28 mouse cellular contexts compared by ENCODE assay signal in the genomic region with DNA sequence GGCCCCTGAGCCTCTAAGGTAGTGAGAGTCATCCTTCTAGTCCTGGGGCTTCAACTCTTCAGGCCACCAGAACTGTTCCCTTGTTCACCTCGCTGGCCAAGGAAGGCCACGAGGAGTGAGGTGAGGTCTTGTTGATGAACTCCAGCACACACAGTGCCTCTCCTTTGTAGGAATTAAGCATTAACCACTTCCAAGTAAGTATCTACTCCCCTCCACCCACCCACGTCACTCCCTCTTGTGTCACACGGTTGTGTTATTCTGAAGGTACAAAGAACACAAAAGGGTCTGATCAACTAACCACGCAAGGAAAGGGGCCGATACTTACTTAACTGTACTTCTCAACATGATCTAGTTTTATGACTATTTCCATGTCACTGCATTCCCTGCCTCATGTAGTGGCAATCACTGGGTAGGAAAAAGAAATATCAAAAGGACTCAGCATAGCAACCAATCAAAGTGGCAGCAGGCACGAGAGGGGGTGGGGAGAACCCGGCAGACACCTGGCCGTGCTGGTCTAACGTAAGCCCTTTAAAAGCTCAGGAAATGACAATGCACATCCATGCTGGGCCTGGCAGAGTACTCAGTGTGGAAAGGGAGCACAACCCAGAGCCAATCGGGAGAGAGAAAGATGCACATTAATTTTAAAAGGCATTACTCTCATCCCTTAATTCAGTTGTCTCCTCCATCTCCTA. TPM values are rescaled to one million over a fixed set of nuclear protein-coding genes. Genes with fewer than 3 reads are reported as not detected.
A peak's percentile ranks its signal among the peaks of the same experiment; 100 is the strongest.
DNase-seq lines count a peak whose midpoint lies in the region; ATAC-seq and TF ChIP-seq lines count a peak whose summit lies in the region.
"Had no signal": no experiment of that assay in that cellular context is flagged by ENCODE, and none has a peak within 500 bp of the region (broad histone marks: within the 10 kb centered on the region; RNA-seq: fewer than 3 reads in every experiment).

No protein-coding gene starts in this region.

- TF ChIP-seq POLR2A in kidney, adult 2 months (IDR thresholded peaks at IDR 0.05; ENCODE audit: low read depth, low read length) = no peak

- no peak for TF ChIP-seq CTCF in kidney, adult 2 months (conservative IDR thresholded peaks at IDR 0.05; ENCODE audit: insufficient read depth, insufficient read length, low read depth, low read length)
- no peak for TF ChIP-seq CTCF in kidney, postnatal 0 days (IDR thresholded peaks at IDR 0.05; ENCODE audit: low read depth)

- no peaks in the 10 kb centered on the region for H3K9me3 ChIP-seq in kidney, embryonic 15.5 days (replicated peaks)
- H3K9me3 ChIP-seq in kidney, postnatal 0 days (replicated peaks; ENCODE audit: low read length) = no peaks in the 10 kb centered on the region
- H3K9me3 ChIP-seq in forebrain, embryonic 11.5 days (ENCODE audit: control insufficient read depth, low read length) = no peaks in the 10 kb centered on the region
- H3K9me3 ChIP-seq: heart, embryonic 12.5 days; liver, embryonic 12.5 days; midbrain, embryonic 12.5 days had no signal

- no peak overlapping the region for H3K27ac ChIP-seq in kidney, adult 2 months (ENCODE audit: insufficient read depth, low read depth, low read length)
- no peak overlapping the region for H3K27ac ChIP-seq in kidney, embryonic 15.5 days
- no peak overlapping the region for H3K27ac ChIP-seq in kidney, postnatal 0 days
- no peak overlapping the region for H3K27ac ChIP-seq in forebrain, embryonic 11.5 days (ENCODE audit: low read depth, low read length)
- H3K27ac ChIP-seq: gastrocnemius, adult 2 months; heart, adult 2 months; liver, embryonic 12.5 days; midbrain, embryonic 12.5 days; stomach, postnatal 0 days had no signal

- H3K4me3 ChIP-seq in kidney, adult 2 months (ENCODE audit: insufficient read depth, low read depth, low read length) = no peak overlapping the region
- H3K4me3 ChIP-seq in kidney, embryonic 15.5 days (replicated peaks) = no peak overlapping the region
- H3K4me3 ChIP-seq in kidney, postnatal 0 days (replicated peaks; ENCODE audit: low read depth, low read length) = no peak overlapping the region
- H3K4me3 ChIP-seq in forebrain, embryonic 11.5 days (ENCODE audit: low read depth, low read length) = no peak overlapping the region
- H3K4me3 ChIP-seq: gastrocnemius, adult 2 months; heart, adult 2 months; heart, embryonic 12.5 days; liver, embryonic 12.5 days; midbrain, embryonic 12.5 days had no signal

- H3K27me3 ChIP-seq in kidney, adult 2 months (replicated peaks; ENCODE audit: control insufficient read depth, insufficient read depth, low read length) = no peaks in the 10 kb centered on the region
- H3K27me3 ChIP-seq in kidney, embryonic 15.5 days = no peaks in the 10 kb centered on the region
- H3K27me3 ChIP-seq in kidney, postnatal 0 days (ENCODE audit: insufficient read depth, low read length) = no peaks in the 10 kb centered on the region
- no peaks in the 10 kb centered on the region for H3K27me3 ChIP-seq in forebrain, embryonic 11.5 days (ENCODE audit: control insufficient read depth, insufficient read depth, low read length)
- H3K27me3 ChIP-seq: heart, embryonic 12.5 days; liver, embryonic 12.5 days; midbrain, embryonic 12.5 days had no signal

- 64% methylated on average over 11 of the region's 11 CpGs for WGBS in kidney, adult 2 months
- WGBS in kidney, embryonic 15.5 days = 83% methylated on average over 11 of the region's 11 CpGs
- 71% methylated on average over 11 of the region's 11 CpGs for WGBS in kidney, postnatal 0 days
- 89% methylated on average over 11 of the region's 11 CpGs for WGBS in forebrain, embryonic 11.5 days

- H3K36me3 ChIP-seq in kidney, adult 2 months (ENCODE audit: control insufficient read depth, insufficient read depth, low read length) = no peaks in the 10 kb centered on the region; the same call in 1 of the 2 replicates
- peaks cover 70% of the 10 kb centered on the region for H3K36me3 ChIP-seq in kidney, embryonic 15.5 days
- H3K36me3 ChIP-seq in kidney, postnatal 0 days (ENCODE audit: insufficient read depth, low read length) = peaks cover 21% of the 10 kb centered on the region
- H3K36me3 ChIP-seq in forebrain, embryonic 11.5 days (ENCODE audit: control insufficient read depth, insufficient read depth, low read length) = peaks cover 2% of the 10 kb centered on the region; the same call in 1 of the 2 replicates

- no peak overlapping the region for H3K4me2 ChIP-seq in kidney, embryonic 15.5 days
- no peak overlapping the region for H3K4me2 ChIP-seq in kidney, postnatal 0 days (ENCODE audit: low read length)
- no peak overlapping the region for H3K4me2 ChIP-seq in forebrain, embryonic 11.5 days (ENCODE audit: low read depth, low read length, severe bottlenecking)
- H3K4me2 ChIP-seq: heart, embryonic 12.5 days; liver, embryonic 12.5 days; midbrain, embryonic 12.5 days had no signal

- no peak for ATAC-seq in kidney, embryonic 15.5 days (replicated peaks; ENCODE audit: low FRiP score)
- 0 out of 2 replicates have a peak, but pooled peaks have one; percentile 73 for ATAC-seq in kidney, postnatal 0 days (replicated peaks; ENCODE audit: low FRiP score, low read depth)
- no peak for ATAC-seq in forebrain, embryonic 11.5 days (replicated peaks; ENCODE audit: low FRiP score)
- ATAC-seq: activated CD4-positive, CD25-positive, alpha-beta regulatory T cell, adult 4 months; forebrain, embryonic 14.5 days; hindbrain, embryonic 16.5 days; liver, embryonic 12.5 days; liver, postnatal 0 days had no signal

- peak; percentile 60 for DNase-seq in kidney, adult 2 months
- no peak for DNase-seq in kidney, postnatal 0 days (ENCODE audit: low spot score)
- DNase-seq in kidney, postnatal 36 days = peak; percentile 21 to 56
- peak; percentile 45 for DNase-seq in thymus, postnatal 14 days
- no peak for DNase-seq in right cerebral cortex, postnatal 36 days (ENCODE audit: low spot score in 2 of 2)
- DNase-seq in spleen, postnatal 10 days (ENCODE audit: low spot score in 2 of 2) = no peak
- DNase-seq in forebrain, embryonic 11.5 days (ENCODE audit: low spot score) = no peak
- DNase-seq: adrenal gland, adult 8-10 months; B cell, adult 2 months; cerebellum, adult 2 months; cerebellum, postnatal 25 days; gastrocnemius, adult 2 months; gastrocnemius, postnatal 36 days; heart, adult 2 months; heart, postnatal 10 days; left cerebral cortex, postnatal 4 days; liver, postnatal 0 days; lung, postnatal 36 days; right cerebral cortex, postnatal 25 days; spleen, adult 18-20 months had no signal

- H3K9ac ChIP-seq in kidney, embryonic 15.5 days = no peak overlapping the region
- no peak overlapping the region for H3K9ac ChIP-seq in kidney, postnatal 0 days (ENCODE audit: low read depth, low read length)
- H3K9ac ChIP-seq in forebrain, embryonic 11.5 days (ENCODE audit: low read length) = no peak overlapping the region
- H3K9ac ChIP-seq: heart, embryonic 12.5 days; liver, embryonic 12.5 days; liver, postnatal 0 days; midbrain, embryonic 12.5 days had no signal

- H3K4me1 ChIP-seq in kidney, adult 2 months (ENCODE audit: control insufficient read depth, insufficient read depth, low read length) = peaks cover 4% of the 10 kb centered on the region; the same call in 1 of the 2 replicates
- no peaks in the 10 kb centered on the region for H3K4me1 ChIP-seq in kidney, embryonic 15.5 days
- H3K4me1 ChIP-seq in kidney, postnatal 0 days (replicated peaks; ENCODE audit: insufficient read depth, low read length) = no peaks in the 10 kb centered on the region
- no peaks in the 10 kb centered on the region for H3K4me1 ChIP-seq in forebrain, embryonic 11.5 days (replicated peaks; ENCODE audit: control insufficient read depth, insufficient read depth, low read length)
- H3K4me1 ChIP-seq: heart, embryonic 12.5 days; liver, embryonic 12.5 days; midbrain, embryonic 12.5 days had no signal

RNA-seq across cellular contexts. Expression of gene Abcc5, which starts 30.8 kb away (rescaled TPM):
- polyA plus RNA-seq in kidney, adult 2 months (2012; rRNA removed) = 56.0 and 73.1 TPM in 2 replicates
- 56.1 and 63.1 TPM in 2 replicates for polyA plus RNA-seq in kidney, embryonic 15.5 days (2015; fragmentation: Nextera tagmentation; extraction: Ambion mirVana)
- polyA plus RNA-seq in kidney, postnatal 0 days (2015; fragmentation: Nextera tagmentation; extraction: Ambion mirVana) = 35.7 and 38.6 TPM in 2 replicates
- polyA plus RNA-seq in forebrain, embryonic 11.5 days (2014; fragmentation: Nextera tagmentation; extraction: Ambion mirVana) = 68.8 and 68.9 TPM in 2 replicates

Comparison
In these comparisons a context has a peak if more than half of its experiments do, and no peak if none do; other contexts are left out.
1. DNase-seq: peak in kidney, adult 2 months (single experiment), kidney, postnatal 36 days (2 of 2) and thymus, postnatal 14 days (single experiment); none in kidney, postnatal 0 days (single experiment), right cerebral cortex, postnatal 36 days (0 of 2), spleen, postnatal 10 days (0 of 2) and forebrain, embryonic 11.5 days (single experiment).